Mouse (Mus musculus): ENCODE results near the gene Agrp. TPM values are rescaled to one million over a fixed set of nuclear protein-coding genes. Genes with fewer than 3 reads are reported as not detected.

The Agrp gene
- 1 to 10 TPM in 1 of 2 experiments, under 1 TPM in 1; 0.81 to 1.5 TPM for total RNA-seq (2021)
- long read RNA-seq, experiment 1, result 0 reads
- long read RNA-seq, experiment 2, partial matches to known transcripts, result 1 of 2 reads
- long read RNA-seq, experiment 2, other reads (novel, unspliced or antisense), result 1 of 2 reads

DNA sequence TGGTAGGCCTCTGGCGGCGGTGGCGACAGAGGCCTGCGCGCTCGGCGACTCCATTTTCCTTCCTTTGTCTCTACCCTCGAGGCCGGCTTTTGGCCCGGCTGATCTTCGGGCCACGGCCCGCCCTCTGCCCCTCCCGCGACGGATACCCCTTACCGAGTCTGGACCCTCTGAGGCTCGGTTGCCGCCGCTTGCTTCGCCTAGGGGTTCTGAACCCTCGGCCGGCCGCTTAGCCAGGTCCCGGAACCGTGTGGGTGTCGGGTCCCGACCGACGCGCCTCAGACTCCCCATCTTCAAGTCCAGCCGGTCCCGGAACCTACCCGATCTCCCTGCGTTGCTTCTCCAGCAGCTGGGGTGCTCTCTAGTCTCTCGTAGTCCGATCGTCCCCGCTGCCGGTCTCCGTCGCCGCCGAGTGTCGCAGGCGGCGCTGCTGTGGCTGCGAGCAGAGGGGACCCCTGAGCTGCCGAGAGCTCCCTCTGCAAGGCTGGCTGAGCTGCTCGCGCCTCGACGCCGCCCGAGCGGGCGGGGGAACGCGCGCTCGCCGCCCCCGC, at the start of gene Agrp:
Gene Agrp (minus strand): TSS at position 431 of the 548 bp plus-strand sequence.
- no peak for DNase-seq (ENCODE audit: low spot score in 2 of 2)

DNA sequence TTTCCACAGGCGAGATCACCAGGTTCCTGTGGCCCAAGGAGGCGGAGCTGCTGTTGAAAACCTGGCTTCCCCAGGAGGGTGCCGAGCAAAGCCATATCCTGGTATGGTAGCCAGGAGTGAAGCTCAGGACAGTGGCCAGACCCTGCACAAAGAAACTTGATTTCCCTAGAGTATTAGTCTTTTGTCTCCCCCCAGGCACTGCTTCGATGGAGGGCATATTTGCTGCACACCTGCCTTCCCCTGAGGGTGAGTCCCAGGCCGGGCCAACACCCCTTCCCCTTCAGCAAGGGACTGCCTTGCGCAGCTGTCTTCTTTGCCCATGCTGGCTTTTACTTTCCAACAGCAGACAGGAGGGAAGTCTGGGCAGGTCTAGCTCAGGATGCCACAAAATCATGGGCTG, 49.4 kb upstream of the Agrp start:
- no peak for DNase-seq (ENCODE audit: low spot score in 2 of 2)

DNA sequence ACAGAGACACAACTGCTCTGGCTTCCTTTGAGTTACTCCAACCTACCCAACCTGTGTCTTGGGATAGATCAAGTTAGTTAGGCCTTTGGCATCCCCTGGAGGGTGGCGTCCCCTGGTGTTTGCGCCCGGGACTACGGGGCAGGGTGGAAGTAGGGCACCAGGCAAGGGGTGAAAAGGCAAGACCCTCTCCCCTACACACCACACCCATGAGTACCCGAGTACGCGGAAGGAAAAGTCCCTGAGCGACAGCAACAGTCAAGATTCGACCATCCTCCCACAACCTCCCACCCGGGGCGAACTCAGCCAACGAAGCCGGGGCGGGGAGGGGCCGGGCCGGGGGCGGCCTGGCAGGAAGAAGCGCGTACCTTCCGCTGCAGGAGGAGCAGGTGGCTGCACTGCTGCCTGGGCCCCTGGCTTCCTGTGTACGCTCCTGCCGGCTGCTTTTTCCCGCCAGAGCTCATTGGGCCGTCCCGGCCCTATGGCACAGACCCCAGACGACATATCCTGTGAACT, 48.7 kb upstream of the Agrp start, which contains the start of gene Carmil2:
Gene Carmil2 (plus strand): TSS at position 479 of the 513 bp plus-strand sequence.
- peak in 1 of 2 experiments; percentile 53 for DNase-seq (ENCODE audit: low spot score in 2 of 2)

DNA sequence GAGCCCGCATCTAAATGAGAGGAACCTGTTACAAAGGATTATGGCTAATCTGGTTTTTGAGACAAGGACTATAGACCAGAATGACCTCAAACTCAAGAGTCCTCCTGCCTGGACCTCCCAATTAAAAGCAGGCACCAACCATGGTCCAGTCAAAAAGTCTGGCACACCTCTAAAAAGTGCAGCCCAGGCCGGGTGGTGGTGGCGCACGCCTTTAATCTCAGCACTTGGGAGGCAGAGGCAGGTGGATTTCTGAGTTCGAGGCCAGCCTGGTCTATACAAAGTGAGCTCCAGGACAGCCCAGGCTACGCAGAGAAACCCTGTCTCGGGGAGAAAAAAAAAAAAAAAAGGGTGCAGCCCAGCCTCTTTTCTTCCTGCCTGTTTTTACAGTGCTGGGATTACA, 48.1 kb upstream of the Agrp start:
- no peak for DNase-seq (ENCODE audit: low spot score in 2 of 2)

DNA sequence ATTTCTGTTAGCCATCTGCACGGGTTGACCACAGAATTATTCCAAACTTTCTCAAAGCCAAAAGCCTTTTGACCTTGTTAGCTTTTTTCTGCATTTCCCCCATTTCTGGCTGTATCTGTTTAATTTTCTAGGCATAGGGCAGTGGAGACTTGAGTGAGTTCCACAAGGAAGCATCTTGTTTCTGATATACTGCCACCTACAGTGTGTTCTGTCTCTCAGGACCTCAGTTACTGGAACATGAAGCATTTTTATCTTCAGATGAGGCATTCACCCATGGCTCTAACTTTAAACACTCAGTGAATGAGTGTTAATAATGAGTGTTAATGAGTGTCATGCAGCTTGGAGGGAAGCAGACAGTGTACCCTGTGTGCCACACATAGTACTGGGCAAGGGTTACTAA, 40.7 kb upstream of the Agrp start:
- DNase-seq (ENCODE audit: low spot score in 2 of 2), result no peak

DNA sequence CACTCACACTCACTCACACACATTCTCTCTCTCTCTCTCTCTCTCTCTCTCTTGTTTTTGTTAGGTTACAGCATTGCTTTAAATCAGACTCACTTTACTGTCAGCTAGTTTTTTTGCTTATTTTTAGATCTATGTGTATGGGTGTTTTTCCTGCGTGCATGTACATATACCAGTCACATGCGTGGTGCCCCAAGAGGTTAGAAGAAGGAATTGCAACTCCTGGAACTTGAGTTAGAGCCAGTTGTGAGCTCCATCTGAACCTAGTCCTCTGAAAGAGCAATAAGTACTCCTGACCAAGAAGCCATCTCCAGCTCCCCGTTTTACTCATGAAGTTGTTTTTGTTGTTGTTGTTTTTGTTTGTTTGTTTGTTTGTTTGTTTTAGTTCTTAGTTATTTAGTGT, 24.0 kb upstream of the Agrp start:
- DNase-seq (ENCODE audit: low spot score in 2 of 2), result no peak

DNA sequence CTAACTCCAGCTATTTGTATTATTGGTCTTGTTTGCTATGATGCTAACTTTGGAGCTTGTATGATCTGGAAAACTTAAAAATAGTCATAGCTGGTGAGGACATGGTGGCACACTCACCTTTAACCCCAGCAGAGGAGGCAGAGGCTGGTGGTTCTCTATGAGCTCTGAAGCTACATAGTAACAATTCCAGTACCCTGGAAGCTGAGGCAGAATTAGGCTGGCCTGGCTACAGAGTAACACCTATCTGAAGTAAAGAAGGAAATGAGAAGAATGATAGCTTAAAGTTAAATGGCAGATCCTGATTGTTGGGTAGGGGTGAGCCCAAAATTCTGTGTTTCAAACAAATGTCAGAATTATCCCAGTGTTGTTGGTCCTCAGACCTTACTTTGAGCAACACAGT, 20.4 kb upstream of the Agrp start:
- no peak for DNase-seq (ENCODE audit: low spot score in 2 of 2)

DNA sequence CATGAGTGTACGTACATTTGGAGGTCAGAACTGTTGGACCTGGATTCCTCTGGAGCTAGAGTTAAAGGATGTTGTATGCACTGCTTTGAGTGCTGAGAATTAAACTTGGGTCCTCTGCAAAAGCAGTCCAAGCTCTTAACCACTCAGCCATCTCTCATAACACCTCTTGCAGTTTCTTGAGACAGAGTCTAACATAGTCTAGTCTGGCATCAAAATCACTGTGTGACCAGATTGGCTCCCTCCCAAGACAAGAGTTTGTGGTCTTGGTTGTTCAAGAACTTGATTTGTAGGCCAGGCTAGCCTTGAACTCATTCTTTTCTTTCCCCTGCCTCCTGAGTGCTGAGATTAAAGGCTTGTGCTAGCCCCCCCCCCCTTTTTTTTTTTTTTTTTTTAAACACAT, 11.7 kb upstream of the Agrp start:
- DNase-seq (ENCODE audit: low spot score in 2 of 2), result no peak

DNA sequence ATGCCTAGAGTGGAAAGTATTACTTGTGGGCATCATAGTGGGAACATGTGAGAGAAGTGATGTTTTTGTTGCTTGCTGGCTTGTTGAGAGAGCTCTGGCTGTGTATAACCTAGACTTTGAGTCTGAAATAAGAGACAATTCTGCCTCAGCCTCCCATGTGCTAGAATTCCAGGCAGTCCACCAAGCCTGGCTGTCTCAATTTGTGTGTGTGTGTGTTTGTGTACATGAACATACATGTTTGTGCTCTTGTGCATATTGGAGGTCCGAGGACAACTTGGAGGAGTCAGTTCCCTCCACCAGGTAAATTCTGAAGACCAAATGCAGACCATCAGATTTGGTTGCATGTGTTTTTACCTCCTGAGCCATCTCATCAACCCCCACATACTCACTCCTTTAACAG, 8.0 kb upstream of the Agrp start:
- DNase-seq (ENCODE audit: low spot score in 2 of 2), result no peak

DNA sequence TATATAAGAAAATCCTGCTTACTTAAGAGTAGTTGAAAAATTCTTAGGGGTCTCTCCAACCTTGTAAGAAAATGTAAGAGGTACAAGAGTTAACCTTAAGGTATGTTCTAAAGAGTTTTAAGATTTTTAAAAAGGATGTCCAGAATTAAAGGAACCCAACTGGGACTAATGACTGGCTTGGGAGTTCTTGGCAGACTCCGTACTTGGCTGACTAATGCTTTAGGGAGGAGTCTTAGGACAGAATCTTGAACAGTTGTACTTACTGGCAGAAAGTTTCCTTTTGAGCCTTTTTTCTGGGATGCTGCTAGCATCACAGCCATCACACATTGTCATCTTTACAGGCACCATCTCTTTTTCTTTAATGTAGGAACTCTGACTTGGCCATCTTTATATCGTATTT, 3.3 kb upstream of the Agrp start:
- DNase-seq (ENCODE audit: low spot score in 2 of 2), result no peak

DNA sequence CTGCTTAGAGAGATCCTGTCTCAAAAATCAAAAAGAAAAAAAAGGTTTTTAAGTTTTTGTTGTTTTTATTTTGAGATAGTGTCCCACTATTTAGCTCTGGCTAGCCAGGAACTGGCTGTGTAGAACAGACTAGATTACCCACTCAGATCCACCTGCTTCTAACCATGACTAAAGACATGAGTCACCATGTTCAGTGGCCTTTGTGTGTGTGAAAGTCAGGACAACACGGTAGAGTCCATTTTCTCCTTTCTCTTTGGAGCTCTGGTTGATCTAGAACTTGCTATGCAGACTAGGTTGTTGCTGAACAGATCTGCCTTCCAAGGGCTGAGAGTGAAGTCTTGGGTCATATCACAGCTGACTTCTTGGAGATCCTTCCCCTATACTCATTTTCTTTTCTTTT, 2.6 kb upstream of the Agrp start:
- no peak for DNase-seq (ENCODE audit: low spot score in 2 of 2)

DNA sequence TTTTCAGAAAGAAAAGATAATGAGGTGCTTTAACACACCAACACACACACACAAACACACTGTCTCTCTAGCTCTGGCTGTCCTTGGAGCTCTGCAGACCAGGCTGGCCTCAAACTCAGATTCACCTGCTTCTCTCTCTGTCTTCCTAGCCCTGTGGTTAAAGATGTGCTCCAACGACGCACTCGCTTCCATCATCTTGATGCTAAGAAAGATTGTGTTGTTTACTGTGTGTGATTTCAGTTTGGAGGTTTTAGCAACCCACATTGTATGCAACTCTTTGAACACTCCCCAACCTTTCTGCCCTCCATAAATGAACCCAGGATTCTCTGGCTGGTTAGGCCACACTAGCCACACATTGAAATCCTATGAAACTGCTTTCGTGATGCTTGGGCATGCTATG, 1.3 kb upstream of the Agrp start:
- DNase-seq (ENCODE audit: low spot score in 2 of 2), result no peak

DNA sequence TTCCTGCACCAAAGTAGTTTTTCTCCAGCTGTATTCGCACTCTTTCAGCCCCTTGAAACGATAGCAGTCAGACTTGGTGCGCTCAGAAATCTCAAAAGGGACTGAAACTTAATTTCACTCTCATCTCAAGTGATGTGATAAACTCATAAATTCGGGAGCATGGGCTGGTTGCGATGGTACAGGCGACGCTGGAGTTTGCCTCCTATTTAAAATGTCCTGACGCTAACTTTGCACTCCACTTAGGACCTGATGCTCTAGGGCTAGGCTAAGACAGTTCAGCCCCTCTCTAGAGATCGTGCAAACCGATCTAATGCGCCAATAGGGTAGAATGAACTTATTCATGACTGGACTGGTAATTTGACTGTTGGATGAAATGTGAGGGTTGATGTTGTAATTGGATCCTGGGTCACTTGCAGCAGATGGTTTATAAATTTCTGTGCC, 428 bp upstream of the Agrp start:
- no peak for DNase-seq (ENCODE audit: low spot score in 2 of 2)

DNA sequence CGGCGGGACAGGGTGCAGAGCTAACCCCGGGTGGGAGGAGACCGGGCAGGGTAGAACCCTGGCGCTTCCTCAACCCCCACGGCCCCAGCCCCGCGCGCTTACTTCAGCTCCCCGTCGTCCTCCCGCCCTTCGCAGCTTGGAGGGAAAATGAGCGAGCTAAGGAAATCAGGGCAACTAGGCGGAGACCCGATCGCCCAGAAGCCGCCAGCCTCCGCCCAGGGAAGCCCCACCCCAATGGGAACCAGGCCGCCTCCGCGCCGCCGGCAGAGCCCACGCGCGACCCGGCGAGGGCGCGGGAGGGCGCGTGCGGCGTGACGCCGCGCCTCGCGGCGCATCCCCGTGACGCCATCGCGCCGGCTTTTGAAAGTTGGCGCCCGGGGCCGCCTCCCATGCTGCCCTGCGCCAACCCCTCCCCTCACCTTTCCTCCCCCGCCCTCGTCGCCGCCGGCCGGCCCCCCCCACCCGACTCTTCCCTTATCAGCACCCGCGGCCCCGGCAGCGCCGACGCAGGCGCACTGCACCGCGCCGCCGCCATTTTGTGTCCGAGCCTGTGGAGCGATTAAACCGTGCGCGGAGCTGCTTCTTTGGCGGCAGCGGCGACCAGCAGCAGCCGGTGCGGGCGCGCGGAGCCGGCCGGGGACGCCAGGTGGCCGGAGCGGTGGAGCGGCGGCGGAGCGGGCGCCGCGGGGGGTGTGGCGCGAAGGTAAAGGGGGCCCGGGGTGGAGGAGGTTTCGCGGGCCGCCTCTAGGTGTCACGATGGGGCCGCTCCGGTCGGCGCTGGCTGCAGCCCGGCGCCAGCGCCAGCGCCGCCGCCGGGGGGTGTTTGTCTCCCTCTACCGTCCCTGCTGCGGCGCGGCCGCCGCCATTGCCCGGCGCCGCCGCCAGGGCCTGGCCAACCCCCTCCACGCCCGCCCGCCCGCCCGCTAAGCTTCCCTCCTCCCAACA, 903 bp downstream of the Agrp start, which contains the start of gene Ctcf:
Gene Ctcf (plus strand): TSS at position 551 of the 945 bp plus-strand sequence.
- peak; percentile 80 to 90 for DNase-seq (ENCODE audit: low spot score in 2 of 2)

DNA sequence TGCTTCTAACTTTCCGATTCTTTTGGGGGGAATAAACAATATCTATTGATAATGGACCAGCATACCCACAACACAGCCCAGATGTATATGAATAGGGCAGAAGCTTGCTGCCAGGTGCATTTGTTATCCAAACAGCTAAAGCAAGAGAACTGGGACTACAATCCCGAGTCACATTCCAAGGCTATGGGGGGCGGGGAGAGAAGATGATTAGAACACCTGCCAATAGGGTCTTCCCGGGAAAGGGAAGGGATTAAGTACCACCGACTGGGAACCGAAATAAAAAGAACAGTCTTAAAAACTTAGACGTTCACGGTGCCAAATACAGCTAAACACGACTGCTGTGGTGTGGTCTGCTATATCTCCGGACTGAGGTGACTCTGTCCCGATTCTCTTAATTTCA, 1.7 kb downstream of the Agrp start:
- no peak for DNase-seq (ENCODE audit: low spot score in 2 of 2)

DNA sequence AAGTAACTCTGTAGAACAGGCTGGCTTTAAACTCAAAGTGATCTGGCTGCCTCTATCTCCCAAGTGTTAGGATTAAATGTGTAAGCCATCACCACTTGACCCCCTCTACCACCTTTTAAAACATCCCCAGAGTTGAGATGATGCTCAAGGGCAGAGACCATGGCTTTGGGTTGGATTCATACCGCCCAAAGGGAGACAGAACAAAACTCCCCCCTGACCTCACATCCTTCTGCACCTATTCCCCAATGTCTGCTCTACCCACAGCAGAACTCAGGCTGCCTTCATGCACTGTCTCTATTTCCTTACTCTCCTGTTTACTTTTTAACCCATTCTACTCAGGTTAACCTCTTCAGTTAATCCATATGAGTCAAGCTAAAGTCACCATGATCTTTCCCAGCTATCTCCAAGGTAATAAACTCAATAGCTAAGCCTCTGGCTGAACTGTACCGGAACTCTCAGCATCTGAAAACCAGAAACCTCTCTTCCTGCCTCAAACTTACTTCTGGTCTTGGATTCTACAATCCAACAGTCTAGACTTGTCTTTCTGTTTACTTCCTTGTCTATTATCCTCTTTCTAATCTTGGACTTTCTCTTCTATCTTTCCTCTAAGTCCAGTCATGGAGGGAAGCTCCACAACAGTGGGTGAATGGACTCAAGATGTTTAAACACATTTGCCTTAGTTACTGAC, 2.3 kb downstream of the Agrp start:
- no peak for DNase-seq (ENCODE audit: low spot score in 2 of 2)

DNA sequence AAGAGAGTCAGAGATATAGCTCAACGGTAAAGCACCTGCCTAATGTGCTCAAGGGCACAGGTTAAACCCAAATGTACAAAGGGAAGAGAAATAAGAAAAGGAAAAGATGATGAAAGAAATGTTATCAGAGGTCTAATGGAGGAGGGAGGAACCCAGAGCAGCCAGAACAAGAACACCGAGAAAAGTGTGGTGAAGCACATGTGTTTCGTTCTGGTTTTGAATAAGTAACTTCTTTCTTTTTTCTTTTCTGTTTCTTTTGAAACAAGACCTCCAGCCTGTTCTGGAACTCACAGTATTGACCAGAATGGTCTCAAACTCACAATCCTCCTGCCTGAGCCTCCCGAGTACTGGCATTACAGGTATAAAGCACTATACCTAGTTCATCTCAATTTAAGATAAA, 7.9 kb downstream of the Agrp start:
- DNase-seq (ENCODE audit: low spot score in 2 of 2), result no peak

DNA sequence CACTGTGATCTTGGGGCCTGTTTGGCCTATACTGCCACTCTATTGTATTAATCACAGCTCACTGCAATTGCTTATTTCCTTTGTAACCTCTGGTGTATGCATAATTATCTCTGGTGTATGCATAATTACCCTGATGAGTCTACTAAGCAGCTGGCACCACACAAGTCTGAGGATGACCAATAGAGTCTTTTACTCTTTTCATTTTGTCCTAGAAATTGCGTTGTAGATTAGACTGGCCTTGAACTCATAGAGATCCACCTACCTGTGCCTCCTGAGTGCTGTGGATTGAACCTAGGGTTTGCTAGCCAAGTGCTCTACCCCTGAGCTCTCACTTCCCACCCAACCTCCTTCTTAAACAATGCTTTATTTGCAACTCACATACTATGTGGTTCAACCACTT, 11.1 kb downstream of the Agrp start:
- DNase-seq (ENCODE audit: low spot score in 2 of 2), result no peak

DNA sequence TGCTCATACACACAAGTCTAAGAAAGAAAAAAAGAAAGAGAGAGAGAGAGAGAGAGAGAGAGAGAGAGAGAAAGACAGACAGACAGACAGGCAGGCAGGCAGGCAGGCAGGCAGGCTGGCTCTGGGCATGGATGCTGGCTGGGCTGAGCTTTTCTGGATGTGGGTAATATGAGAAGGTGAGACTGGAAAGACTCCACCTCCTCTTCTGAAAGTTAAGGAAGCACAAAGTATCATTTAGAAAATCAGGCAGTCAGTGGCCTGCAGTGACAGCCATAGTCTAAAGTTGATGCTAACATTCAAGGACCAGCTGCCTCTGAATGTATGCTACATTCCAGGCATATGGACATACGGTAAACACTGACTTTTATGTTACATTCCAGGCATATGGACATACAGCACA, 12.4 kb downstream of the Agrp start:
- DNase-seq (ENCODE audit: low spot score in 2 of 2), result no peak

DNA sequence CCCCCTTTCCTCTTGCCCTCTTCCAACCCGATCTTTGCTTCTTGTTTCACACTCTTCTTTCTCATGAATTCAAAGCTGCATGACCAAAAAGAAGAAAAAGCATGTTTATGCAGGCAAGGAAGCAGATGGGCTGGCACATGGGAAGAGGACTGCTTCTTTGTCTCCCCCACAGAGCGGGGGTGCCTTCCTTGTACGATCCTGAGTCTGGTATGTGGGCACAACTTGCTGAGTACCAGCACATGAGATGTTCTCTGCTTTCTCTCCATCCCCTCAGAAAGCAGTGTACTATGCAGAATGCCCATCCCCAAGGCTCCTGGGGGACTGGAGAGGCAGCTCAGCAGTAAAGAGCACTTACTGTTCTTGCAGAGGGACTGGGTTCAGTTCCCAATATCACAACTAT, 12.8 kb downstream of the Agrp start:
- DNase-seq (ENCODE audit: low spot score in 2 of 2), result no peak

DNA sequence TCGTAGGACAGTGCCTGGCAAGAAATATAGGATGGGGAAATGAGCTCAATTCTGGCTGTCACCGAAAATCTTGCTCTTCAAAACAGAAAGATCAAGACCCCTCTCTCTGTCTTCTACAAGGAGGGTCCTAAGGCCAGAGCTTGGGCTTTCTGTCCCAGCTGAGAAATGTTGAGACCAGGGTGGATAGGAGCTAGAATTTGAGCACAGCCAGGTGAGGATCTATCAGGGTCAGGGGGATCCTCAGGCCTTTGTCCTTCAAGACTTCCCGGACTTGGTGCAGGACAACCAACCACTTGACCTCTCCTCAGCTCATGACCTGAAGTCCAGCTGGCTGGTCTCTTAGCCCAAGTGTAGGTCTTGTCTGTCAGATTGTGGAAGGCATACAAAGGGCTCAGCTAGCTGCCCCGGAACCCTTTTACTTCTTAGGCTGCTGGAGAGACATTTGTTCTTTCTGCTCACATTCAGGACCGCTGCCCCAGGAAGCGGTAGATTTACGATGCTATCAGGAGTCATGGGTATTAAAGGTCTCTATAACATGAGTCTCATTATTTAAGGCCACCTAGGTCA, 13.4 kb downstream of the Agrp start:
- DNase-seq (ENCODE audit: low spot score in 2 of 2), result no peak

All from adrenal gland, postnatal 4 days (tissue).